Mouse (Mus musculus) G1E (cell line): ENCODE measurements around the gene Jade1. TPM values are rescaled to one million over a fixed set of nuclear protein-coding genes. Genes with fewer than 3 reads are reported as not detected.

Experiments
- ATAC-seq: 2 replicates; pipeline ENCODE4 v1.8.0; 2016; ENCODE audit warnings: mild to moderate bottlenecking; ENCODE audit not compliant: insufficient number of reproducible peaks, poor library complexity, low FRiP score, severe bottlenecking; ENCODE audit errors: extremely low read depth
- DNase-seq: peaks from one replicate; pipeline ENCODE4 v3.0.0; 2012; ENCODE audit warnings: low spot score
- H3K27me3 ChIP-seq: 2 replicates; pipeline ENCODE4 v1.6.1; 2012; ENCODE audit warnings: mild to moderate bottlenecking, low read length, inconsistent platforms; ENCODE audit not compliant: insufficient read depth
- H3K36me3 ChIP-seq: replicated peaks from 2 replicates; pipeline ENCODE3; 2012; ENCODE audit warnings: mild to moderate bottlenecking, inconsistent platforms
- H3K4me1 ChIP-seq: 2 replicates; pipeline ENCODE4 v1.6.1; 2012; ENCODE audit warnings: low read depth, low read length, inconsistent platforms, mixed read lengths; ENCODE audit not compliant: insufficient read depth
- H3K4me3 ChIP-seq: 2 replicates; pipeline ENCODE4 v1.5.1; 2012; ENCODE audit warnings: low read depth, mild to moderate bottlenecking, inconsistent platforms, low read length, moderate library complexity, mixed read lengths
- H3K9me3 ChIP-seq: replicated peaks from 2 replicates; pipeline ENCODE4 v1.6.1; 2012; ENCODE audit warnings: inconsistent platforms
- CTCF ChIP-seq: IDR thresholded peaks from 2 replicates; pipeline ENCODE4 v1.5.1; 2012; ENCODE audit warnings: low read depth, low read length, inconsistent platforms, mixed read lengths
- GATA1 ChIP-seq: IDR thresholded peaks from 2 replicates; pipeline ENCODE4 v1.6.1; 2012; ENCODE audit warnings: borderline replicate concordance, low read length, inconsistent platforms, mixed read lengths
- GATA2 ChIP-seq: IDR thresholded peaks from 2 replicates; pipeline ENCODE4 v1.6.1; 2012; ENCODE audit warnings: low read depth, low read length, inconsistent platforms, borderline replicate concordance
- POLR2AphosphoS5 ChIP-seq: IDR thresholded peaks from 2 replicates; pipeline ENCODE4 v1.6.1; 2012; ENCODE audit warnings: low read depth, low read length, inconsistent platforms; ENCODE audit not compliant: insufficient replicate concordance
- TAL1 ChIP-seq: conservative IDR thresholded peaks from 2 replicates; pipeline ENCODE4 v1.6.1; 2012; ENCODE audit warnings: low read depth, low read length, inconsistent platforms, mixed read lengths
- polyA plus RNA-seq: library from polyadenylated mRNA; stranded (reverse); fragments of >175 nt; gene quantifications from 2 replicates; pipeline ENCODE4 v1.2.3, GENCODE M21; 2012
- total RNA-seq, 2 experiments: library from RNA; stranded (forward) in 1 of 2; stranded (reverse) in 1 of 2; fragments of 200-1000 nt in 1 of 2; fragments of >200 nt in 1 of 2; fragmentation: Nextera tagmentation in 1 of 2; gene quantifications; 2 replicates each; pipeline ENCODE4 v1.2.3; 2014 to 2017

Gene Jade1
- total and polyA plus RNA-seq, 3 experiments = 48.2 to 159 (median 129) TPM

DNA sequence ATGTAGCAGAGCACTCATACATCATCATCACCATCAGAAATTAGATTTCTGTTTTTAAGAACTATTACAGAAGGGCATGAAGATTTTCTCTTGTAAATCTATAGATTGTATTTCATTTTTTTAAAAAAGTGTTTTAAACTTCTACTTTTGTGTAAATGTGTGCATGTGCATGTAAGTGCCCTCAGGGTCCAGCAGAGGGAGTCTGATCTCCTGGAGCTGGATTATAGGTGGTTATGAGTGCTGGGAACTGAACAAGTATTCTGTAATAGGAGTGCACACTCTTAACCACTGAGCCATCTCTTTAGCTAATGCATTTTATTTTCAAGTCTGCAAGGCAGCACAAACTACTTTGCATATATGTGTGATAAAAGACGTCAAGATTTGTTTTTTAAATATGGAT, 100.1 kb downstream of the Jade1 start:
- Histone ChIP-seq H3K36me3 (peaks cover 19% of the 10 kb centered on the region), H3K4me3 (no peak overlapping the region), H3K4me1 (no peaks in the 10 kb centered on the region), H3K9me3 (no peaks in the 10 kb centered on the region), H3K27me3 (no peaks in the 10 kb centered on the region)
- DNase-seq = no peak
- no peak for ATAC-seq
- no peak for TF ChIP-seq TAL1
- TF ChIP-seq CTCF = no peak
- TF ChIP-seq GATA1 = no peak
- TF ChIP-seq GATA2 = no peak
- TF ChIP-seq POLR2AphosphoS5 = no peak

Other genes starting within 250 kb of the Jade1 start
- 32.2 and 36.5 TPM in 2 replicates for gene Sclt1, start 186.8 kb downstream of the Jade1 start, total RNA-seq (2014; fragmentation: Nextera tagmentation)
- gene Sclt1, start 186.8 kb downstream of the Jade1 start, total RNA-seq (2017) = 18.5 and 21.9 TPM in 2 replicates
- 7.6 and 8.3 TPM in 2 replicates for gene Sclt1, start 186.8 kb downstream of the Jade1 start, polyA plus RNA-seq
- gene D3Ertd751e, start 186.9 kb downstream of the Jade1 start, total RNA-seq (2014; fragmentation: Nextera tagmentation) = 21.1 and 23.5 TPM in 2 replicates
- 11.5 and 15.1 TPM in 2 replicates for gene D3Ertd751e, start 186.9 kb downstream of the Jade1 start, total RNA-seq (2017)
- gene D3Ertd751e, start 186.9 kb downstream of the Jade1 start, polyA plus RNA-seq = 1.1 and 1.3 TPM in 2 replicates